Mouse (Mus musculus): ENCODE measurements around the gene Epb42. TPM values are rescaled to one million over a fixed set of nuclear protein-coding genes. Genes with fewer than 3 reads are reported as not detected.
A peak's percentile ranks its signal among the peaks of the same experiment; 100 is the strongest.
"Not testable (repeated sequence)": the region's sequence is repeated elsewhere in the genome, so short reads cannot be mapped to it uniquely, and the experiment has no call there.

Gene Epb42
- polyA plus RNA-seq, 1 experiment from 2014 or later: 0.80 TPM

DNA sequence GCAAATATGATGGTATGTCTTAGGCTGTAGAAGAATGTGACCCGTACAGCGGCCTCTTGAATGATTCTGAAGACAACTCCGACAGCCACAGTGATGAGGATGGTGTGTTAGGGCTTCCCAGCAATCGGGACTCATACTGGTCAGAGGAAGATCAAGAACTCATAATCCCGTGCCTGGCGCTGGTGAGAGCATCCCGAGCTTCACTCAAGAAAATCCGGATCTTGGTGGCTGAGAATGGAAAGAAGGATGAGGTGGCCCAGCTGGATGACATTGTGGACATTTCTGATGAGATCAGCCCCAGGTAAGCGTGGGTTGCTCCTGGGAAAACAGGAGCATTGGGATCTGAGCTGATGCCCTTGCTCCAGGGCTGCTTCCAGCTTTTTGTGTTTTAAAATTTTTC is 24.2 kb downstream of the Epb42 start:
- ATAC-seq (ENCODE audit: low FRiP score, low TSS enrichment): no peak
- WGBS: 90% methylated on average over 9 of the region's 9 CpGs
- no peaks in the 10 kb centered on the region for H3K9me3 ChIP-seq (ENCODE audit: low read length)
- H3K4me1 ChIP-seq (ENCODE audit: insufficient read depth, low read length): peaks cover 8% of the 10 kb centered on the region
- H3K36me3 ChIP-seq (ENCODE audit: insufficient read depth, low read length): peaks cover 16% of the 10 kb centered on the region
- H3K4me2 ChIP-seq (replicated peaks; ENCODE audit: low read depth, low read length): no peak overlapping the region
- H3K27me3 ChIP-seq (ENCODE audit: insufficient read depth, low read length): no peaks in the 10 kb centered on the region
- no peak overlapping the region for H3K4me3 ChIP-seq (ENCODE audit: low read length)
- no peak overlapping the region for H3K27ac ChIP-seq (ENCODE audit: low read length)
- no peak overlapping the region for H3K9ac ChIP-seq (replicated peaks; ENCODE audit: low read length)

DNA sequence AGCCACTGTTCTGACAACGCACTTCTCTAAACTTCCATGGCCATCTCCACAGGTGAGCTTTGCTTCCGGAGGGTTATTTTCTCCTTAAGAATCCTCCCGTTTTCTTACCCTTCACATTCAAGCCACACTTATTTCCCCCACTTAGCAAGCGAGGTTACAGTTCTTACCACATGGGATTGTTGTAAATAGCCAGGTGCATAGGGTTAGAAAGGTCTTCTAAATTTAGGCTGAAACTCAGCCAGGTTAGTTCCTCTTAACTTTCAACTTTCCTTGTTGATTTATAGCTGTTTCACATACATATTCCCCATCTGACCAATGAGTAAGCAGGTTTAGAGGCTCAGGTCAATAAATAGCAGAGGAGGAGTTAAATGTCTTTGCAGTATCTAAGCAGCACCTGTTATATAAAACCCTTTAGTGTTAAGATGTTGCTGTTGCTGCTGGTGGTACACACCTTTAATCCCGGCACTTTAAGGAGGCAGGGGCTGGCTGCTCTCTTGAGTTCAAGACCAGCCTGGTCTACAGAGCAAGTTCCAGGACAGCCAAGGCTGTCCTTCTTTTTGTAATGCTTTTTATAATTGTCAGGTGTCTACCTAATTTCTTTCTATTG is 27.7 kb downstream of the Epb42 start:
- WGBS: 29% methylated on average over 5 of the region's 5 CpGs
- H3K4me2 ChIP-seq (replicated peaks; ENCODE audit: low read depth, low read length): peak overlapping the region; percentile 76
- no peaks in the 10 kb centered on the region for H3K9me3 ChIP-seq (ENCODE audit: low read length)
- H3K36me3 ChIP-seq (ENCODE audit: insufficient read depth, low read length): peaks cover 10% of the 10 kb centered on the region
- peak overlapping the region; percentile 96 for H3K4me3 ChIP-seq (ENCODE audit: low read length)
- H3K9ac ChIP-seq (replicated peaks; ENCODE audit: low read length): peak overlapping the region; percentile 84
- H3K27me3 ChIP-seq (ENCODE audit: insufficient read depth, low read length): no peaks in the 10 kb centered on the region
- no peak overlapping the region for H3K27ac ChIP-seq (ENCODE audit: low read length)
- no peak for ATAC-seq (ENCODE audit: low FRiP score, low TSS enrichment)
- H3K4me1 ChIP-seq (ENCODE audit: insufficient read depth, low read length): peaks cover 8% of the 10 kb centered on the region

DNA sequence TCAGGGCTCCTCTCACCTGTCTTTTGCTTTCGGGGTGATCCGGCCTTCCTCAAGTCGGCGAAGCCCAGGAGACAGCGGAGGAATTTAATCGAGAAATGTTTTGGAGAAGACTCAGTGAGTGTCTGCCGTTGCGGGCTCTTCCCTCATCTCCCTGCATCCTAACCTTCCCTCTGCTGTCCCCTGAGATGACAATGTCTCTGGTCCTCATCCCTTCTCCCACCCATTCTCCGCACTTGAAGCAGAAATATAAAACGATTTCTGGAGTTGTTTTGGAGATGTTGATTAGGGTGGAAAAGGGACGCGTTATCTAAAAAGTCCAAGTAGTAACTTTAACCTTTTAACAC is 28.2 kb downstream of the Epb42 start:
- Histone ChIP-seq H3K9ac (replicated peaks; ENCODE audit: low read length) (peak overlapping the region; percentile 84), H3K4me1 (ENCODE audit: insufficient read depth, low read length) (peaks cover 8% of the 10 kb centered on the region), H3K36me3 (ENCODE audit: insufficient read depth, low read length) (peaks cover 10% of the 10 kb centered on the region), H3K9me3 (ENCODE audit: low read length) (no peaks in the 10 kb centered on the region), H3K4me3 (ENCODE audit: low read length) (peak overlapping the region; percentile 96), H3K27me3 (ENCODE audit: insufficient read depth, low read length) (no peaks in the 10 kb centered on the region), H3K27ac (ENCODE audit: low read length) (peak overlapping the region; percentile 56; the same call in 1 of the 2 replicates), H3K4me2 (replicated peaks; ENCODE audit: low read depth, low read length) (peak overlapping the region; percentile 76)
- ATAC-seq (ENCODE audit: low FRiP score, low TSS enrichment): 0 out of 2 replicates have a peak, but pooled peaks have one; percentile 1
- under 1% methylated on average over 12 of the region's 12 CpGs for WGBS

DNA sequence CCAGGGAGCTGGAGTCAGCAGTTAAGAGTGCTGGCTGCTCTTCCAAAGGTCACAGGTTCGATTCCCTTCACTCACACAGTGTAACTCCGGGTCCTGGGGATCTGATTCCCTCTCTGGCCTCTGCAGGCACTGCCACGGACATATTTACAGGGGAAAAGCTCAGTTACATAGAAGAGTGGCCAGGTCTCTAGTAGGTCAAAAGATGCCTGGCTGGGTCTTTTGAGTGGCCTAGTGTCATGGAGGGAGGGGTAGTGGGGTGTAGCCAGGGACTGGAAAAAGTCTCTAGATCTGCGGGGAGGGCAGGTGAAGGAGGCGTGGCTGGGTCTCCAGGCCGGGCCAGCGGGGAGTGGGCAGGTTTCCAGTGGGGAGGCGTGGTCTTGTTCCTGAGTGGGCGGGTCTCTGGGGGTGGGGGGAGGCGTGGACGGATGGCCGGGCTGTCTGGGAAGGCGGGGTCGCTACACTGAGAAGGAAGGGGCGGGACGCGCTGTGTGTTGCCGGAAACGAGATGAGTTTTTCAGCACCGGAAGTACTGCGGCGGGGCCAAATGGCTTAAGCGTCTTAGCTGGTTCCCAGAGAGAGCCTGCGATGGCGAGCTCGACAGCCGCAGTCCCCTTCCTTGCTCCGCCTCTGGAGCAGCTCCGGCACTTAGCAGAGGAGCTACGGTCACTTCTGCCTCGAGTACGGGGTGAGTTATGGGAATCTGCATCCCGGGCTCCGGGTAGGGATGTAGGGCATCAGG is 28.8 kb downstream of the Epb42 start, which contains the start of gene Ccndbp1:
Ccndbp1 (plus strand) TSS at position 479 of the 739 bp plus-strand sequence.
- peak within 1 kb of the TSS; percentile 64; the same call in 1 of the 2 replicates for H3K27ac ChIP-seq (ENCODE audit: low read length)
- WGBS: 1% methylated on average over 34 of the region's 34 CpGs
- H3K27me3 ChIP-seq (ENCODE audit: insufficient read depth, low read length): no peaks in the 10 kb centered on the region
- H3K4me2 ChIP-seq (replicated peaks; ENCODE audit: low read depth, low read length): peak within 1 kb of the TSS; percentile 76
- H3K9ac ChIP-seq (replicated peaks; ENCODE audit: low read length): peak within 1 kb of the TSS; percentile 84
- H3K36me3 ChIP-seq (ENCODE audit: insufficient read depth, low read length): peaks cover 10% of the 10 kb centered on the region
- peak; percentile 97 for ATAC-seq (ENCODE audit: low FRiP score, low TSS enrichment)
- H3K4me3 ChIP-seq (ENCODE audit: low read length): peak within 1 kb of the TSS; percentile 96
- H3K4me1 ChIP-seq (ENCODE audit: insufficient read depth, low read length): peaks cover 8% of the 10 kb centered on the region
- H3K9me3 ChIP-seq (ENCODE audit: low read length): no peaks in the 10 kb centered on the region

DNA sequence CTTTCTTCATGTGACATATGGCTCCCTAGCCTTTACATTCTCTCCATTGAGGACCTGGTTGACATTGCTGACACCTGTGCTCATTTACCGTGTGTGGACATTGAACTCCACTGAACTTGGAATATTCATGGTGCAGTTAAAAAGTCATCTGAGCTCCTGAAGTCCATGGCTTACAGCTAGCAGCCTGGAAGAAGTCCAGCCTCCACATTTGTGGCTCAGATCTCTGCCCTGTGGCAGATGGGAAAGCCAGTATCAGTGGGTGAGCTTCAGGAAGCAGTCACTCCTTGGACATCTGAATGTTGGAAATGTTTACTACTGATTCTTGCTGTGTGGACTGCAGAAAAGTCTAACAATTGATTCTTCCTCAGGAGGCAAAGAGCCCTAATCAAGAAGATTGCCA is 29.9 kb downstream of the Epb42 start:
- H3K9me3 ChIP-seq (ENCODE audit: low read length): no peaks in the 10 kb centered on the region
- 75% methylated on average over 1 of the region's 1 CpGs for WGBS
- ATAC-seq (ENCODE audit: low FRiP score, low TSS enrichment): no peak
- H3K4me2 ChIP-seq (replicated peaks; ENCODE audit: low read depth, low read length): no peak overlapping the region
- no peak overlapping the region for H3K9ac ChIP-seq (replicated peaks; ENCODE audit: low read length)
- peaks cover 8% of the 10 kb centered on the region for H3K4me1 ChIP-seq (ENCODE audit: insufficient read depth, low read length)
- no peak overlapping the region for H3K27ac ChIP-seq (ENCODE audit: low read length)
- H3K36me3 ChIP-seq (ENCODE audit: insufficient read depth, low read length): peaks cover 5% of the 10 kb centered on the region; the same call in 1 of the 2 replicates
- H3K27me3 ChIP-seq (ENCODE audit: insufficient read depth, low read length): no peaks in the 10 kb centered on the region
- H3K4me3 ChIP-seq (ENCODE audit: low read length): no peak overlapping the region

DNA sequence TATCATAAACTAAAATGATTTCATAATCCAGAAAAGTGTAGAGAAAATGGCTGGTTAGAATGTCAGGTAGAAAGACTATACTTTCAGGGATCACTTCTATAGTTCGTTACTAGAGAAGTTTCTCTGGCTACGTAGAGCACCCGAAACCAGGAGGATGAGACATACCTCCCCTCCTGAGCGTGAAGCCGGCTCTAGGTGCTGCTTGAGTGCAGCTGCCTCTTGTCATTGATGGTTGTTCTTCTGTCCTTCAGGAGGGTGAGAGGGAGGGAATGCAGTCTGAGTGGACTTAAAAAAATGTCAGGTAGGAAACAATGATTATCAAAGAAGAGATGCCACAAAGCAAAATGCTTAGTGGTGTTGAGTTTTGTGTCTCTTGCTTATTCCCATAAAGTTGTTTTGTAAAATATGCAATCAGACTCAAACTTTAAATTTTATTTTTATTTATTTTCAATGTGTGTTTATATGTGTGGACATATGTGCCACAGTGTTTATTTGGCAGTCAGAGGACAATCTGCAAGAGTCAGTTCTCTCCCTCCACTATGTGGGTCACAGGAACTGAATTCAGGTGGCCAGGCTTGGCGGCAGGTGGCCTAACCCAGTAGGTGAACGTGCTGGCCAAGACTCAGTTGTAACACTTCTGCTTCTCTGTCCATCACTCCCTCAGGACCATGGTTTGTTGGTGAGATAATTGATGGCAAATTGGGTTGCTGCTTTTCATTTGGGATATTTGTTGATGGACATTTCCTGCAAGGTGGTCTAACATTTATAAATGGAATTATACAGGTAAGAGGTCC is 32.7 kb downstream of the Epb42 start:
- ATAC-seq (ENCODE audit: low FRiP score, low TSS enrichment): no peak
- no peaks in the 10 kb centered on the region for H3K9me3 ChIP-seq (ENCODE audit: low read length)
- 77% methylated on average over 7 of the region's 7 CpGs for WGBS
- H3K4me3 ChIP-seq (ENCODE audit: low read length): no peak overlapping the region
- peaks cover 5% of the 10 kb centered on the region for H3K4me1 ChIP-seq (ENCODE audit: insufficient read depth, low read length)
- H3K27ac ChIP-seq (ENCODE audit: low read length): no peak overlapping the region
- H3K9ac ChIP-seq (replicated peaks; ENCODE audit: low read length): no peak overlapping the region
- H3K27me3 ChIP-seq (ENCODE audit: insufficient read depth, low read length): no peaks in the 10 kb centered on the region
- no peaks in the 10 kb centered on the region for H3K36me3 ChIP-seq (ENCODE audit: insufficient read depth, low read length)
- H3K4me2 ChIP-seq (replicated peaks; ENCODE audit: low read depth, low read length): no peak overlapping the region

DNA sequence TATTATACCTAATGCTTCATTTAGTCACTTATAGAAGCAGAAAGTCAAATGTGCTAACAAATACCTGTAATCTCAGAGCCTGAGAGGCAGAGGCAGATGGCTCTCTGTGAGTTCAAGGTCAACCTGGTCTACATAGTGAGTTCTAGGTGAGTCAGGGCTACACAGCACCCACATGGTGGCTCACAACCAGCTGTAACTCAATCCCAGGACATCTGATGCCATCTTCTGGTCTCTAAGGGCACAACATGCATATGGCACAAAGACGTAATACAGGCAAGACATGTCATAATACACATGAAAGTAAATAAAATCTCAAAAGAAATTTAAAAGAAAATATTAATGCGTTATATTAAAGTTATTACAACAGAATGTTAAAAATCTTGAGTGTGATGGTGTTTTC is 33.3 kb downstream of the Epb42 start:
- H3K27me3 ChIP-seq (ENCODE audit: insufficient read depth, low read length): no peaks in the 10 kb centered on the region
- H3K4me3 ChIP-seq (ENCODE audit: low read length): no peak overlapping the region
- H3K36me3 ChIP-seq (ENCODE audit: insufficient read depth, low read length): no peaks in the 10 kb centered on the region
- no peak overlapping the region for H3K9ac ChIP-seq (replicated peaks; ENCODE audit: low read length)
- no peak for ATAC-seq (ENCODE audit: low FRiP score, low TSS enrichment)
- H3K4me1 ChIP-seq (ENCODE audit: insufficient read depth, low read length): no peaks in the 10 kb centered on the region
- 78% methylated on average over 2 of the region's 2 CpGs for WGBS
- H3K27ac ChIP-seq (ENCODE audit: low read length): no peak overlapping the region
- no peak overlapping the region for H3K4me2 ChIP-seq (replicated peaks; ENCODE audit: low read depth, low read length)
- H3K9me3 ChIP-seq (ENCODE audit: low read length): no peaks in the 10 kb centered on the region

DNA sequence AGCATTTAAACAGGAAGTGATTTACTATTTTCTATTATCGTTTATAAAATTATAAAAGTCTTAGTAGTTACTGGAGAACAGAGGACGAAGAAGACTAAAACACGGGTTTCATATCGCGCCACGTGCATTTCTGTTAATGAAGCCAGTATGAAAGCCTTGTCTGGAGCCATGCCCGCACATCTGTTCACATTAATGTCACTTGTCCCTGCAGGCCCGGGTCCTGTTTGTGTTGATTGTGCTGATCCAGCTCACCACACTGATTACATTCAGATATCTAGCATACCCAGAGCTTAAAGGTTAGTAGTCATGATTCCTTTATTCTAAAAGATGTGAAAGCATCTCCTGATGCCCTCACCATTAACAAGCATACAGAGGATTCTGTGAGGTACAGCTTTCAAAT is 38.0 kb downstream of the Epb42 start:
- Histone ChIP-seq H3K36me3 (ENCODE audit: insufficient read depth, low read length) (no peaks in the 10 kb centered on the region), H3K27me3 (ENCODE audit: insufficient read depth, low read length) (no peaks in the 10 kb centered on the region), H3K4me3 (ENCODE audit: low read length) (no peak overlapping the region), H3K9ac (replicated peaks; ENCODE audit: low read length) (no peak overlapping the region), H3K4me2 (replicated peaks; ENCODE audit: low read depth, low read length) (no peak overlapping the region), H3K9me3 (ENCODE audit: low read length) (no peaks in the 10 kb centered on the region), H3K27ac (ENCODE audit: low read length) (no peak overlapping the region), H3K4me1 (ENCODE audit: insufficient read depth, low read length) (no peaks in the 10 kb centered on the region)
- 94% methylated on average over 8 of the region's 8 CpGs for WGBS
- ATAC-seq (ENCODE audit: low FRiP score, low TSS enrichment): no peak

DNA sequence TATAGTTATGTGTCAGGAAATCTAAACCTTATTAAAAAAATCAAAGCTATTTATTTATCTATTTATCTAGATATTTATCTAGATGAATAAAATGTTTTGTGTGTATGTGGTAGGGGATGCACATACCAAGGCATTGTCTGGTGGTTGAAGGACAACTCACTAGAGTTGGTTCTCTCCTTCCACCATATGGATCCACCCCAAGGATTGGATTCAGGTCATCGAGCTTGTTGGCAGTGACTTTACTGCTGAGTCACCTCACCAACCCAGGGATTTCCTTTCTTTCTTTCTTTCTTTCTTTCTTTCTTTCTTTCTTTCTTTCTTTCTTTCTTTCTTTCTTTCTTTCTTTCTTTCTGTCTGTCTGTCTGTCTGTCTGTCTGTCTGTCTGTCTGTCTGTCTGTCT is 40.3 kb downstream of the Epb42 start:
- ATAC-seq (ENCODE audit: low FRiP score, low TSS enrichment); H3K4me3 ChIP-seq (ENCODE audit: low read length); H3K9me3 ChIP-seq (ENCODE audit: low read length); H3K4me2 ChIP-seq (replicated peaks; ENCODE audit: low read depth, low read length); H3K36me3 ChIP-seq (ENCODE audit: insufficient read depth, low read length); H3K27me3 ChIP-seq (ENCODE audit: insufficient read depth, low read length); H3K4me1 ChIP-seq (ENCODE audit: insufficient read depth, low read length); H3K27ac ChIP-seq (ENCODE audit: low read length); H3K9ac ChIP-seq (replicated peaks; ENCODE audit: low read length): not testable (repeated sequence)
- WGBS: 78% methylated on average over 1 of the region's 1 CpGs
